Mouse (Mus musculus): ENCODE measurements around the gene Pgbd1. TPM values are rescaled to one million over a fixed set of nuclear protein-coding genes. Genes with fewer than 3 reads are reported as not detected.
"Not testable (repeated sequence)": the region's sequence is repeated elsewhere in the genome, so short reads cannot be mapped to it uniquely, and the experiment has no call there.

Pgbd1 gene
- total RNA-seq, 1 experiment from 2014 or later: 0.23 TPM

GRCm38 (mm10) chr13:21418865-21419264 is 22.0 kb downstream of the Pgbd1 start:
- no peak for ATAC-seq (ENCODE audit: extremely low read depth, insufficient number of reproducible peaks, low FRiP score, poor library complexity, severe bottlenecking)

- ATAC-seq (ENCODE audit: extremely low read depth, insufficient number of reproducible peaks, low FRiP score, poor library complexity, severe bottlenecking): no peak
These were observed 23.4 kb downstream of the Pgbd1 start for GRCm38 (mm10) chr13:21417298-21418010.

GRCm38 (mm10) chr13:21415750-21416149 is 25.1 kb downstream of the Pgbd1 start:
- no peak for ATAC-seq (ENCODE audit: extremely low read depth, insufficient number of reproducible peaks, low FRiP score, poor library complexity, severe bottlenecking)

GRCm38 (mm10) chr13:21415266-21415665 is 25.6 kb downstream of the Pgbd1 start:
- no peak for ATAC-seq (ENCODE audit: extremely low read depth, insufficient number of reproducible peaks, low FRiP score, poor library complexity, severe bottlenecking)

GRCm38 (mm10) chr13:21414231-21415212 is 26.3 kb downstream of the Pgbd1 start:
- no peak for ATAC-seq (ENCODE audit: extremely low read depth, insufficient number of reproducible peaks, low FRiP score, poor library complexity, severe bottlenecking)

GRCm38 (mm10) chr13:21408805-21409459 is 31.9 kb downstream of the Pgbd1 start:
- ATAC-seq (ENCODE audit: extremely low read depth, insufficient number of reproducible peaks, low FRiP score, poor library complexity, severe bottlenecking): no peak

GRCm38 (mm10) chr13:21407969-21408804 is 32.7 kb downstream of the Pgbd1 start:
- peak; percentile 41; the same call in 1 of the 2 replicates for ATAC-seq (ENCODE audit: extremely low read depth, insufficient number of reproducible peaks, low FRiP score, poor library complexity, severe bottlenecking)

GRCm38 (mm10) chr13:21407341-21407740 is 33.5 kb downstream of the Pgbd1 start:
- no peak for ATAC-seq (ENCODE audit: extremely low read depth, insufficient number of reproducible peaks, low FRiP score, poor library complexity, severe bottlenecking)

GRCm38 (mm10) chr13:21402848-21403247 is 38.0 kb downstream of the Pgbd1 start:
- ATAC-seq (ENCODE audit: extremely low read depth, insufficient number of reproducible peaks, low FRiP score, poor library complexity, severe bottlenecking): no peak

GRCm38 (mm10) chr13:21402287-21402846 is 38.5 kb downstream of the Pgbd1 start, which contains the start of gene Zkscan3:
TSS of gene Zkscan3 (minus strand) at chr13:21402755.
- ATAC-seq (ENCODE audit: extremely low read depth, insufficient number of reproducible peaks, low FRiP score, poor library complexity, severe bottlenecking): peak; percentile 93

GRCm38 (mm10) chr13:21401636-21402286 is 39.1 kb downstream of the Pgbd1 start:
- ATAC-seq (ENCODE audit: extremely low read depth, insufficient number of reproducible peaks, low FRiP score, poor library complexity, severe bottlenecking): no peak

GRCm38 (mm10) chr13:21401166-21401565 is 39.7 kb downstream of the Pgbd1 start:
- ATAC-seq (ENCODE audit: extremely low read depth, insufficient number of reproducible peaks, low FRiP score, poor library complexity, severe bottlenecking): no peak

GRCm38 (mm10) chr13:21397486-21397885 is 43.4 kb downstream of the Pgbd1 start:
- no peak for ATAC-seq (ENCODE audit: extremely low read depth, insufficient number of reproducible peaks, low FRiP score, poor library complexity, severe bottlenecking)

GRCm38 (mm10) chr13:21396048-21396447 is 44.8 kb downstream of the Pgbd1 start:
- ATAC-seq (ENCODE audit: extremely low read depth, insufficient number of reproducible peaks, low FRiP score, poor library complexity, severe bottlenecking): not testable (repeated sequence)

GRCm38 (mm10) chr13:21395623-21396022 is 45.2 kb downstream of the Pgbd1 start:
- ATAC-seq (ENCODE audit: extremely low read depth, insufficient number of reproducible peaks, low FRiP score, poor library complexity, severe bottlenecking): no peak

GRCm38 (mm10) chr13:21395211-21395610 is 45.6 kb downstream of the Pgbd1 start:
- ATAC-seq (ENCODE audit: extremely low read depth, insufficient number of reproducible peaks, low FRiP score, poor library complexity, severe bottlenecking): no peak

- no peak for ATAC-seq (ENCODE audit: extremely low read depth, insufficient number of reproducible peaks, low FRiP score, poor library complexity, severe bottlenecking)
These were observed 63.1 kb downstream of the Pgbd1 start for GRCm38 (mm10) chr13:21377773-21378172.

GRCm38 (mm10) chr13:21372700-21373099 is 68.2 kb downstream of the Pgbd1 start:
- no peak for ATAC-seq (ENCODE audit: extremely low read depth, insufficient number of reproducible peaks, low FRiP score, poor library complexity, severe bottlenecking)

Data from neutrophil, adult 5-6 weeks (primary cell).